Mouse (Mus musculus) liver, embryonic 16.5 days (tissue): ENCODE measurements around the gene Lyg2. TPM values are rescaled to one million over a fixed set of nuclear protein-coding genes. Genes with fewer than 3 reads are reported as not detected.

Source experiments
- ATAC-seq: fragments of 200-750 bp; cut with Nextera tagmentation; 2 replicates; pipeline ENCODE4 v1.8.0; 2017; ENCODE audit warnings: low read depth, mild to moderate bottlenecking, moderate number of reproducible peaks, moderate library complexity
- H3K27ac ChIP-seq: fragments of 300-500 bp; sonication (generic); 2 replicates; pipeline ENCODE4 v1.5.1; 2014; ENCODE audit warnings: mild to moderate bottlenecking, low read length
- H3K27me3 ChIP-seq: fragments of 300-500 bp; sonication (generic); 2 replicates; pipeline ENCODE4 v1.6.1; 2014; ENCODE audit warnings: low read depth, low read length, mixed read lengths; ENCODE audit not compliant: control insufficient read depth, insufficient read depth
- H3K36me3 ChIP-seq: fragments of 300-500 bp; sonication (generic); 2 replicates; pipeline ENCODE4 v1.6.1; 2014; ENCODE audit warnings: mild to moderate bottlenecking; ENCODE audit not compliant: control insufficient read depth, insufficient read depth
- H3K4me1 ChIP-seq: fragments of 300-500 bp; sonication (generic); 2 replicates; pipeline ENCODE4 v1.6.1; 2014; ENCODE audit warnings: low read depth, low read length, mixed read lengths; ENCODE audit not compliant: control insufficient read depth
- H3K4me2 ChIP-seq: fragments of 300-500 bp; sonication (generic); 2 replicates; pipeline ENCODE4 v1.6.1; 2014; ENCODE audit warnings: low read depth, low read length, mixed read lengths
- H3K4me3 ChIP-seq: fragments of 300-500 bp; sonication (generic); 2 replicates; pipeline ENCODE4 v1.5.1; 2014; ENCODE audit warnings: low read depth, mild to moderate bottlenecking, low read length
- H3K9ac ChIP-seq: fragments of 300-500 bp; sonication (generic); 2 replicates; pipeline ENCODE4 v1.6.1; 2014; ENCODE audit warnings: low read depth, low read length
- H3K9me3 ChIP-seq: fragments of 300-500 bp; sonication (generic); replicated peaks from 2 replicates; pipeline ENCODE4 v1.6.1; 2016; ENCODE audit warnings: low read length; ENCODE audit not compliant: control insufficient read depth
- WGBS: fragments of 180-500 bp; shearing (Covaris S2); extraction: QIAGEN DNeasy Blood & Tissue Kit; methylation state at CpG from one replicate; pipeline ENCODE4 v1.1.7; 2014; ENCODE audit not compliant: insufficient replicate concordance; 5-methylcytosine and 5-hydroxymethylcytosine counted together
- polyA plus RNA-seq: library from polyadenylated mRNA; unstranded; fragments of >200 nt; fragmentation: Nextera tagmentation; extraction: Ambion mirVana; gene quantifications from 2 replicates; pipeline ENCODE4 v1.2.1, GENCODE M21; 2015

The Lyg2 gene
- polyA plus RNA-seq, 1 experiment from 2014 or later, result not detected

DNA sequence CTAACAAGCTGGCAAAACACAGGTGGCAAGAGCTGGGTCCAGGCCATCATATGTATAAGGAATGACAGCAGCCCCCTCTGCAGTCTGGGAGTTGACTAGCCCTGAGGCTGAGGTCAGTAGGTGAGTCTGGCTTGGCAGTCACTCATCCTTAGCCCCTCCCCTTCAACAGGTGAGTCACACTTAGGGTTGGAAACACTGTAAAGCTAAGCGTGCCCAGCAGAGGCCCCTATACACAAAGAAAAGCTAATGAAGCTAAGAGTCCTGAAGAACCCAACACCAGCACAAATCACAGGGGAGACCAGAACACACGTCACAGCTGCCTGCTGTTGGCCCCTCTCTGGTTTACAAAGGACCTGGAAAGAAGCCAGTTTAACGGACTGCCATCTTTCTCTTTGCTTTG is 15.5 kb upstream of the Lyg2 start:
- no peak for ATAC-seq
- Histone ChIP-seq H3K27ac (no peak overlapping the region), H3K4me3 (no peak overlapping the region), H3K27me3 (no peaks in the 10 kb centered on the region), H3K9me3 (no peaks in the 10 kb centered on the region), H3K4me1 (no peaks in the 10 kb centered on the region), H3K36me3 (no peaks in the 10 kb centered on the region), H3K4me2 (no peak overlapping the region), H3K9ac (no peak overlapping the region)
- WGBS, result 29% methylated on average over 3 of the region's 3 CpGs

DNA sequence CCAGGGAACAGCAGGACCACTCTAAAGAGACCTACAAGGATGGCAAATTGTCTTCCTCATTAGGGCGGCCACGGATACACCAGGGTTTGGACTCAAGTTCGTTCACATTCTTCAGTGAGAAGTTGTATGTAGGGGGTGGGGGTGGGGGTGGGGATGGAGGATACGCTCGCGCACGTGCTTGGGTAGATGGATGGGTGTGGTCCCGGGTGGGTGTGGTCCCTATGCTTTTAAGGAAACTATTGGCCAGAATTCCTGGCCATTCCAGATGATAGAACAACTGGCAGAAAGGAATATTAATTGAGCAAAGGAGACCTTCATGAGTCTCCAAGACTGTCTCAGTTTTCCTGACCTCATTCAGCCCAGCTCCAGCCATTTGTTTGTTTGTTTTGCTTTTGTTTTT is 9.7 kb upstream of the Lyg2 start:
- H3K4me1 ChIP-seq, result no peaks in the 10 kb centered on the region
- WGBS, result 61% methylated on average over 8 of the region's 8 CpGs
- H3K4me2 ChIP-seq, result no peak overlapping the region
- H3K4me3 ChIP-seq, result no peak overlapping the region
- no peak for ATAC-seq
- no peaks in the 10 kb centered on the region for H3K36me3 ChIP-seq
- H3K27me3 ChIP-seq, result no peaks in the 10 kb centered on the region
- H3K27ac ChIP-seq, result no peak overlapping the region
- no peak overlapping the region for H3K9ac ChIP-seq
- no peaks in the 10 kb centered on the region for H3K9me3 ChIP-seq

DNA sequence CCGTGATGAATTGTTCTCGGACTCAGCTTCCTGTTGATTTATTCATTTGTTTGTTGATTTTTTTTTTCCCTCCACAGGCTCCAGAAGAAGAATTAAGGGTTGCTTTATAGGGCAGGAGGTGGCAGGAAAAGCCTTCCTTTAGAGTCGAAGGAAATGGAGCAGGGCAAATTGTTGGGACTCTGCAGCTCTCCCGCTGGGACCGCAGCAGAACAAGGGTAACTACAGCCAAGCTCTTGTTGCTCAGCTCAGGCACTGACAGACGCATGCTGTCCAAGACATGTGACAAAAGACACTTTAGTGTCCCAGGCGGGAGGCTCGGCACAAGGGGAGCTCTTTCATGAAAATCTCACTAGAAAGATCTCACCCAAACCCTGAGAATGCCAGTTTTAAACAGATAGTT is 6.2 kb upstream of the Lyg2 start:
- Histone ChIP-seq H3K9ac (no peak overlapping the region), H3K27ac (no peak overlapping the region), H3K9me3 (no peaks in the 10 kb centered on the region), H3K4me3 (no peak overlapping the region), H3K4me1 (no peaks in the 10 kb centered on the region), H3K36me3 (no peaks in the 10 kb centered on the region), H3K4me2 (no peak overlapping the region), H3K27me3 (no peaks in the 10 kb centered on the region)
- WGBS, result 51% methylated on average over 8 of the region's 8 CpGs
- no peak for ATAC-seq

DNA sequence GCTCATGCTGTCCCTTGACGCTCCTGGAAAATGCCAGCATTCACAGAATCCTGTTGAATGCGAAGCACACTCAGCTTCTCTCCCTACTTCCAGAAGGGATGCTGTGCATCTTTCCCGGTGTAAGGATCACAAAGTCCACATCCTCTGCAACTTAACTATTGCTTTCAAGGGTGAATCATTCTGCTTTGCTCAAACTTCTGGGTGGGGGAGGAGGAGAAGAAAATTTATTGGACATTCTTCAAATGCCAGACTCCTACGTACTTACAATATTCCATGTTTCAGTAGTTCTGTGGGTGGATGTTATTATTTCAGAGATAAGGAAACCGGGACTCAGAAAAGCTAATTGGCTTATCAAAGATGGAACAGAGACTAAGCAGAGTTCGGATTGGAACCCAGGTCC is 1.8 kb upstream of the Lyg2 start:
- Histone ChIP-seq H3K27me3 (no peaks in the 10 kb centered on the region), H3K4me1 (no peaks in the 10 kb centered on the region), H3K9ac (no peak overlapping the region), H3K27ac (no peak overlapping the region), H3K4me2 (no peak overlapping the region), H3K4me3 (no peak overlapping the region), H3K36me3 (no peaks in the 10 kb centered on the region), H3K9me3 (no peaks in the 10 kb centered on the region)
- WGBS, result 54% methylated on average over 6 of the region's 6 CpGs
- no peak for ATAC-seq

DNA sequence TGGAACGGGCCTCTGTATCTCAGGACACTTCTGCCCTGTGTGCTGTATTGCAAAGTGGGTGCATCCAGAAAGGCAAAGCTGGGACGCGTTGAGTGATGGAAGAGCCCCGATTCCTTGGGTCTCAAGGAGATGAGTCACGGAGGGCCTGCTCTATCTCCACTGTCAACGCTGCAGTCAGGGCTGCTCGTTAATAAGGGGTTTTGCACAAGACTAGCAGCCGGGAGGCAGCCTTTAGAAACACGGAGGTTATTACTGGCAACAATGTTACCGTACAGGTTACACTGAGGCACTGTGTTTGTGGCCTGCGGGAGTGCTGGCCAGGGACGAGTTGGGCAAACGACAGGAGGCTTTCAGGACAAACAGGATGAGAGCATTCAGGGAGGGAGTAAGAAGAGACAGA is 1.4 kb upstream of the Lyg2 start:
- H3K9me3 ChIP-seq, result no peaks in the 10 kb centered on the region
- no peak overlapping the region for H3K4me2 ChIP-seq
- H3K36me3 ChIP-seq, result no peaks in the 10 kb centered on the region
- no peaks in the 10 kb centered on the region for H3K4me1 ChIP-seq
- 65% methylated on average over 13 of the region's 13 CpGs for WGBS
- no peak overlapping the region for H3K4me3 ChIP-seq
- ATAC-seq, result no peak
- no peaks in the 10 kb centered on the region for H3K27me3 ChIP-seq
- H3K27ac ChIP-seq, result no peak overlapping the region
- H3K9ac ChIP-seq, result no peak overlapping the region

DNA sequence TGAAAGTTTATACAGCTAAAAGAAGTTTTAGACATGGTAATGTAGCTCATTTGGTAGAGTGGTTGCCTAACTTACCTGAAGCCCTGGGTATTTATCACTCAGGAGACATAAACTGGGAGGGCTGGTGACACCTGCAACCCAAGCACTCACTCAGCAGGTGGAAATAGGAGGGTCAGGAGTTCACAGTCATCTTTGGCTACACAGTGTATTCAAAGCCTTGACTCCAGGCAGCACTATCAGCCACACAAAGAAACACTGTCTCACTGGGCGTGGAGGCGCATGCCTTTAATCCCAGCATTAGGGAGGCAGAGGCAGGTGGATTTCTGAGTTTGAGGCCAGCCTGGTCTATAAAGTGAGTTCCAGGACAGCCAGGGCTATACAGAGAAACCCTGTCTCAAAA is 3.5 kb downstream of the Lyg2 start:
- H3K27me3 ChIP-seq, result no peaks in the 10 kb centered on the region
- H3K9ac ChIP-seq, result no peak overlapping the region
- no peak overlapping the region for H3K27ac ChIP-seq
- no peak overlapping the region for H3K4me3 ChIP-seq
- H3K9me3 ChIP-seq, result no peaks in the 10 kb centered on the region
- no peaks in the 10 kb centered on the region for H3K36me3 ChIP-seq
- 59% methylated on average over 2 of the region's 2 CpGs for WGBS
- no peak overlapping the region for H3K4me2 ChIP-seq
- no peaks in the 10 kb centered on the region for H3K4me1 ChIP-seq
- ATAC-seq, result no peak

DNA sequence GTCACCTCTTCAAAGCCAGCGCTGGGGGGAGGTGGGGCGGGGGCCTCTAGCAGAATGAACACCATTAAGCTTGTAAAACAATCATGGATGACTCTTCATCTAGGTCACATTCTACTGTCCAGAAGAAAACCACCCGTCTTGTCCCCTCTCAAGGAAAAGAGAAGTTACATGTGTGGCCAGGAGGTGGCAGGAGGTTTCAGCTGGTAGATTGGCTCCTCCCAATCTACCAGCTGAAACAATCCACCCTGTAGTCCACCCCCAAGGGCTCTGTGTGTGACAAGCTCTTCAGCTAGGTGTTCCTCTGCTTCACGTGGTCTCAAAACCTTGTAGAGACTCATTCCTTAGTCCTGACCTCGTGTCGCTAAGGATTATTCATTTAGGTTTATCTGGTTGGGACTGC is 13.1 kb downstream of the Lyg2 start:
- Histone ChIP-seq H3K27ac (no peak overlapping the region), H3K9ac (no peak overlapping the region), H3K27me3 (no peaks in the 10 kb centered on the region), H3K4me2 (no peak overlapping the region), H3K9me3 (no peaks in the 10 kb centered on the region), H3K4me1 (no peaks in the 10 kb centered on the region), H3K36me3 (peaks cover 11% of the 10 kb centered on the region), H3K4me3 (no peak overlapping the region)
- ATAC-seq, result no peak
- WGBS, result 30% methylated on average over 6 of the region's 6 CpGs

DNA sequence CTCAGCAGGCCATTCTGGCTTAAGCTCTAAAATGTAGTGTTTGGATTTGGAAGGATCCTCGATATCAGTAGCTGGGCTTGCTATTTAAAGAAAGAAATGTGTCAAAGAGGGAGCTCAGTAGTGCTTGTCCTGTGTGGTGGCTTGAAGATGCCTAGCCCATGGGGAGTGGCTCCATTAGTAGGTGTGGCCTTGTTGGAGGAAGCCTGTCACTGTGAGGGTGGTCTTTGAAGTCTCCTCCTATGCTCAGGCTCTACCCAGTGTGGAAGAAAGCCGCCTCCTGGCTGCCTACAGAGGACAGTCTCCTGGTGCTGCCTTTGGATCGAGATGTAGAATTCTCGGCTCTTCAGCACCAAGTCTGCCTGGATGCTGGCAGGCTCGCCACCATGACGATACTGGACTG is 16.0 kb downstream of the Lyg2 start:
- WGBS, result 67% methylated on average over 6 of the region's 6 CpGs
- no peak overlapping the region for H3K27ac ChIP-seq
- H3K27me3 ChIP-seq, result no peaks in the 10 kb centered on the region

DNA sequence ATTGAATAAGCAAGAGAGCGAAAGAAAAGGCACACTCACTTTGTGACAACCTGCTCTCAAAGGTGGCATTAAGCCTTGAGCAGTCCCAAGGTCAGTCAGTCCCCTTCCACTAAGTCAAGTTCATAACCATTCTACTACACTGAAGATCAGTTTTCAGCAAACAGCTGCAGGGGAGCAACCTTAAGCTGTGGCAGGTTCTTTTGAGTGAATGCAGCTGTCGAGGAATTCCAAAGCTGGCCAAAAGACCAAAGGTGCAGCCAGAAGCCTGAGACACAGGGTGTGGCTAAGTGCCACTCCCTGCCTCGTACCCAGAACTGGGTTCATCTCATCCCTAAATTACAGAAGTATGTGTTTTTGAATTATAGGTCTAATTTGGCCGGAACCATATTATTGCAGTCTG is 16.5 kb downstream of the Lyg2 start:
- Histone ChIP-seq H3K9me3 (no peaks in the 10 kb centered on the region), H3K9ac (no peak overlapping the region), H3K4me3 (no peak overlapping the region), H3K4me2 (no peak overlapping the region), H3K27ac (no peak overlapping the region), H3K27me3 (no peaks in the 10 kb centered on the region), H3K36me3 (peaks cover 24% of the 10 kb centered on the region), H3K4me1 (no peaks in the 10 kb centered on the region)
- WGBS, result 66% methylated on average over 4 of the region's 4 CpGs
- no peak for ATAC-seq

More for the DNA sequence above, 16.0 kb downstream of the Lyg2 start:
- Histone ChIP-seq H3K4me3 (no peak overlapping the region), H3K4me2 (no peak overlapping the region), H3K36me3 (peaks cover 24% of the 10 kb centered on the region), H3K9me3 (no peaks in the 10 kb centered on the region), H3K9ac (no peak overlapping the region), H3K4me1 (no peaks in the 10 kb centered on the region)
- ATAC-seq, result no peak

DNA sequence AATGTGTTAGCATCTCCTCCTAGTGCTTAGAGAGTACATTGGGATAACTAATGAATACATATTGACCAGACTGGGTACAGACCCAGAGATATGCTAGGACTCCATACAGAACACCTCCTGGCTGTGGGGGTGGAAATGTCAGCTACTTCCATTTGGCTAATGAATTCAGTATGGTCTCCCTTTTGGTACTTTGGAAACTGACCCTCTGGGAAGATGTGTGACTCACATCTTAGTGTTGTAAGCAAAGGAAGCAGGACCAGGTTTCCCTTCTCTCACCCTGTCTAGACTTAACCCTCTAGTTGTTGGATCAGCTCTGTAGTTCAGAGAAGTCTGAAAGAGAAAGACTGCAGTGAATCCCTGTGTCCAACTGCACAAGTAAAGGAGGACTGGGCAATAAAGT is 21.7 kb downstream of the Lyg2 start:
- no peak overlapping the region for H3K27ac ChIP-seq
- ATAC-seq, result no peak
- no peak overlapping the region for H3K4me2 ChIP-seq
- H3K36me3 ChIP-seq, result peaks cover 28% of the 10 kb centered on the region
- peaks cover 12% of the 10 kb centered on the region for H3K4me1 ChIP-seq
- H3K4me3 ChIP-seq, result no peak overlapping the region
- no peaks in the 10 kb centered on the region for H3K9me3 ChIP-seq
- H3K9ac ChIP-seq, result no peak overlapping the region
- H3K27me3 ChIP-seq, result no peaks in the 10 kb centered on the region
